Mouse (Mus musculus) heart, embryonic 16.5 days (tissue): ENCODE results near the gene Hist2h2bb. TPM values are rescaled to one million over a fixed set of nuclear protein-coding genes. Genes with fewer than 3 reads are reported as not detected.
A peak's percentile ranks its signal among the peaks of the same experiment; 100 is the strongest.

ENCODE experiments used
- ATAC-seq: fragments of 200-750 bp; cut with Nextera tagmentation; replicated peaks from 2 replicates; pipeline ENCODE4 v1.8.0; 2017; ENCODE audit warnings: moderate number of reproducible peaks; ENCODE audit not compliant: insufficient read depth, low FRiP score; ENCODE audit errors: extremely low read depth
- H3K27ac ChIP-seq: fragments of 300-500 bp; sonication (generic); 2 replicates; pipeline ENCODE4 v1.5.1; 2014; ENCODE audit warnings: mild to moderate bottlenecking, low read length, control low read depth, moderate library complexity
- H3K27me3 ChIP-seq: fragments of 300-500 bp; sonication (generic); 2 replicates; pipeline ENCODE4 v1.6.1; 2014; ENCODE audit warnings: low read length, mixed read lengths; ENCODE audit not compliant: control insufficient read depth, insufficient read depth
- H3K36me3 ChIP-seq: fragments of 300-500 bp; sonication (generic); 2 replicates; pipeline ENCODE4 v1.6.1; 2014; ENCODE audit not compliant: control insufficient read depth, insufficient read depth
- H3K4me1 ChIP-seq: fragments of 300-500 bp; sonication (generic); 2 replicates; pipeline ENCODE4 v1.6.1; 2014; ENCODE audit warnings: low read length, mixed read lengths; ENCODE audit not compliant: control insufficient read depth, insufficient read depth
- H3K4me2 ChIP-seq: fragments of 300-500 bp; sonication (generic); 2 replicates; pipeline ENCODE4 v1.6.1; 2014; ENCODE audit warnings: low read depth, mild to moderate bottlenecking, control low read depth, low read length
- H3K4me3 ChIP-seq: fragments of 300-500 bp; sonication (generic); 2 replicates; pipeline ENCODE4 v1.5.1; 2014; ENCODE audit warnings: mild to moderate bottlenecking, control low read depth, low read length
- H3K9ac ChIP-seq: fragments of 300-500 bp; sonication (generic); 2 replicates; pipeline ENCODE4 v1.6.1; 2014; ENCODE audit warnings: low read length, control low read depth
- H3K9me3 ChIP-seq: fragments of 300-500 bp; sonication (generic); replicated peaks from 2 replicates; pipeline ENCODE4 v1.6.1; 2016; ENCODE audit warnings: low read length; ENCODE audit not compliant: control insufficient read depth
- WGBS: fragments of 180-500 bp; shearing (Covaris S2); extraction: QIAGEN DNeasy Blood & Tissue Kit; methylation state at CpG from one replicate; pipeline ENCODE4 v1.1.7; 2014; 5-methylcytosine and 5-hydroxymethylcytosine counted together
- polyA plus RNA-seq: library from polyadenylated mRNA; unstranded; fragments of >200 nt; fragmentation: Nextera tagmentation; extraction: Ambion mirVana; gene quantifications from 2 replicates; pipeline ENCODE4 v1.2.1, GENCODE M21; 2015

The Hist2h2bb gene
- polyA plus RNA-seq, 1 experiment from 2014 or later = 3.7 TPM

DNA sequence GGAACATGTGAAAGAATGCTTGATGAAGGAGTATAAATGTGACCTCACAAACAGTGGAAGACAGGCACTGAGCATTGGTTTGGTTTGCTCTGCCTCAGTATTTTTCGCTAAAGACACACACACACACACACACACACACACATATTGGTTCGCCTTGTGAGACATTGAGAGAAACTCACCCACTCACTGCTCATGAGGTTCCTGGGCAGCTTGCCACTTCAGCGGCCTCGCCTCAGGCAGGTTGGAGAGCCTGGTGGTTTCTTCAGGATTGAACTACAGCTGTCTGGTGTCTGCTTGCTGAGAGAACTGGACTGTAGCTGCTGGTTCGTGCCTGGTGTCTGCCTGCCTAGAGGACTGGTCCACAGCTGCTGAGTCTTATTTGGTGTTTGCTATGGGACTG is 9.3 kb upstream of the Hist2h2bb start:
- Histone ChIP-seq H3K4me2 (no peak overlapping the region), H3K4me3 (no peak overlapping the region), H3K4me1 (peaks cover 17% of the 10 kb centered on the region), H3K9me3 (no peaks in the 10 kb centered on the region), H3K27ac (no peak overlapping the region), H3K9ac (no peak overlapping the region), H3K36me3 (no peaks in the 10 kb centered on the region), H3K27me3 (no peaks in the 10 kb centered on the region; the same call in 1 of the 2 replicates)
- WGBS = 83% methylated on average over 5 of the region's 5 CpGs
- no peak for ATAC-seq

GRCm38 (mm10) chr3:96261623-96262022 is 7.9 kb upstream of the Hist2h2bb start:
- peaks cover 17% of the 10 kb centered on the region for H3K4me1 ChIP-seq
- H3K4me2 ChIP-seq = peak overlapping the region; percentile 91
- 55% methylated on average over 3 of the region's 3 CpGs for WGBS
- H3K27me3 ChIP-seq = no peaks in the 10 kb centered on the region; the same call in 1 of the 2 replicates
- no peaks in the 10 kb centered on the region for H3K9me3 ChIP-seq
- no peak for ATAC-seq
- H3K4me3 ChIP-seq = peak overlapping the region; percentile 71
- H3K9ac ChIP-seq = peak overlapping the region; percentile 87
- peak overlapping the region; percentile 98 for H3K27ac ChIP-seq
- H3K36me3 ChIP-seq = no peaks in the 10 kb centered on the region

GRCm38 (mm10) chr3:96262216-96262875 is 7.2 kb upstream of the Hist2h2bb start:
- Histone ChIP-seq H3K9me3 (no peaks in the 10 kb centered on the region), H3K4me2 (peak overlapping the region; percentile 91), H3K27me3 (no peaks in the 10 kb centered on the region; the same call in 1 of the 2 replicates), H3K4me3 (peak overlapping the region; percentile 71), H3K36me3 (no peaks in the 10 kb centered on the region), H3K4me1 (peaks cover 17% of the 10 kb centered on the region), H3K27ac (peak overlapping the region; percentile 98), H3K9ac (peak overlapping the region; percentile 87)
- ATAC-seq = peak; percentile 84
- WGBS = under 1% methylated on average over 19 of the region's 19 CpGs

- H3K9me3 ChIP-seq = no peaks in the 10 kb centered on the region
- no peaks in the 10 kb centered on the region; the same call in 1 of the 2 replicates for H3K27me3 ChIP-seq
- peak; percentile 85 for ATAC-seq
- peak within 1 kb of the TSS; percentile 98 for H3K27ac ChIP-seq
- peaks cover 17% of the 10 kb centered on the region for H3K4me1 ChIP-seq
- peak within 1 kb of the TSS; percentile 87 for H3K9ac ChIP-seq
- H3K4me2 ChIP-seq = peak within 1 kb of the TSS; percentile 91
- peak within 1 kb of the TSS; percentile 71 for H3K4me3 ChIP-seq
- WGBS = under 1% methylated on average over 40 of the region's 40 CpGs
- H3K36me3 ChIP-seq = no peaks in the 10 kb centered on the region
Measured at GRCm38 (mm10) chr3:96262979-96263550, 6.5 kb upstream of the Hist2h2bb start, which contains the start of gene Hist2h4. Hist2h4 (minus strand) TSS chr3:96263311.

GRCm38 (mm10) chr3:96263558-96264403 is 5.8 kb upstream of the Hist2h2bb start:
- WGBS = 6% methylated on average over 27 of the region's 27 CpGs
- peak overlapping the region; percentile 98 for H3K27ac ChIP-seq
- no peaks in the 10 kb centered on the region; the same call in 1 of the 2 replicates for H3K27me3 ChIP-seq
- no peaks in the 10 kb centered on the region for H3K36me3 ChIP-seq
- H3K4me1 ChIP-seq = peaks cover 19% of the 10 kb centered on the region
- H3K4me2 ChIP-seq = peak overlapping the region; percentile 91
- H3K9me3 ChIP-seq = no peaks in the 10 kb centered on the region
- peak overlapping the region; percentile 77 for H3K9ac ChIP-seq
- peak overlapping the region; percentile 71 for H3K4me3 ChIP-seq
- ATAC-seq = peak; percentile 3; the same call in 1 of the 2 replicates

DNA sequence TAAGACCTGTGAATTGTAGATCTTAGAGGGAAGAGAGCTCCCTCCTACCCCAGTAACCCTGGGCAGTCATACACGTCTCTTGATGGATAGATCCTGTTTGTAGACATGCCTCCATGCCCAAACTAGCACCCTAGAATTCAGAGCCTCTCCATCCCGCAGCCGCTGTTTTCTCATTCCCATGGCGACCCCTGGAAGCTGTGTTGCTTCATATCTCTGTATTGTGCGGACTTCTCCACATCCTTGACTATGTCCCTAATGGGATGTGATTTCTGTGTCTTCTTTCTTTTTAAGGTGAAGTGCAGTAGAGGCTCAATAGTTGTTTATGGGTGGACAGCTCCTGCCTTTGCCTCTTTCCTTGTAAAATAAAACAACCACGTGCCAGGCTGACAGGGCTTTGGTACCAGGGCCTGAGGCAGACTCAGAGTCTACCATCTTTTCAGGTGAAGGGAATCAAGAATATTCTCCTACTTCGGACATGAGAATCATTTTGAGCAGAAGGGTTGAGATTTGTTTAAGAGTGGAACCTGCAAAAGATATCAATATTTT is 5.1 kb upstream of the Hist2h2bb start:
- Histone ChIP-seq H3K4me2 (peak overlapping the region; percentile 91), H3K9ac (peak overlapping the region; percentile 77), H3K27ac (peak overlapping the region; percentile 98), H3K4me1 (peaks cover 19% of the 10 kb centered on the region), H3K9me3 (no peaks in the 10 kb centered on the region), H3K4me3 (peak overlapping the region; percentile 71), H3K36me3 (no peaks in the 10 kb centered on the region), H3K27me3 (no peaks in the 10 kb centered on the region; the same call in 1 of the 2 replicates)
- WGBS = 79% methylated on average over 7 of the region's 7 CpGs
- no peak for ATAC-seq

DNA sequence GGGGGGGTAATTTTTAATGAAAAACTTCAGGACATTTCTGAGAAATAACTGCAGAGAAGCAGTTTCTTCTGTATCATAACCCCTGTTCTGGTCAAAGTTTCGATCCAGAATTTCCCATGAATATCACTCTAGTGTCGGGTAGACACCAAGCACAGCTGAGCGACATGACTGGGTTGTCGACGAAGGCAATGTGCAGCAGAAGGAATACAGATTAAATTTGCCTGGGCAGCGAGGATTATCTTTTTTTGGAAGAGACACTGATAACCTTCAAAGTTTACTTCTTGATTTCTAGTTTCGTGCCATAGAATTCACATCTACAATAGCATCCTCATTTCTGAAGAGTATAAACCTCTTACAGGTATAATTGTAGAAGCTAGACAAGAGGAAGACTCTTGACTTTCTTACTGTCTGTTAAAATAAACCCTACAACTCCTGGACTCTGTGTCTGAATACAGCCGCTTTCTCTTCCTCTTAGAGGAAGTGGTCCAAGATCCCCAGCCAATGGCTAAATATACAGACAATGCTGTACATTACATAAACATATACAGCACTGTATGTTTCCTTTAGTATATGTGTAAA is 3.3 kb upstream of the Hist2h2bb start:
- no peak for ATAC-seq

GRCm38 (mm10) chr3:96267541-96267940 is 2.0 kb upstream of the Hist2h2bb start:
- Histone ChIP-seq H3K4me3 (no peak overlapping the region), H3K9ac (no peak overlapping the region; the same call in 1 of the 2 replicates), H3K27ac (peak overlapping the region; percentile 88), H3K9me3 (no peaks in the 10 kb centered on the region), H3K36me3 (no peaks in the 10 kb centered on the region), H3K4me1 (peaks cover 16% of the 10 kb centered on the region), H3K27me3 (no peaks in the 10 kb centered on the region), H3K4me2 (peak overlapping the region; percentile 64; the same call in 1 of the 2 replicates)
- no peak for ATAC-seq
- WGBS = 80% methylated on average over 4 of the region's 4 CpGs

More for the DNA sequence above, 3.3 kb upstream of the Hist2h2bb start:
- no peak overlapping the region for H3K9ac ChIP-seq
- no peaks in the 10 kb centered on the region for H3K36me3 ChIP-seq
- H3K27me3 ChIP-seq = no peaks in the 10 kb centered on the region
- H3K9me3 ChIP-seq = no peaks in the 10 kb centered on the region
- no peak overlapping the region for H3K4me3 ChIP-seq
- 65% methylated on average over 8 of the region's 8 CpGs for WGBS
- H3K27ac ChIP-seq = no peak overlapping the region
- H3K4me2 ChIP-seq = no peak overlapping the region
- peaks cover 22% of the 10 kb centered on the region for H3K4me1 ChIP-seq
